Comparison of ENCODE assay signal across 20 mouse cellular contexts in the genomic region with DNA sequence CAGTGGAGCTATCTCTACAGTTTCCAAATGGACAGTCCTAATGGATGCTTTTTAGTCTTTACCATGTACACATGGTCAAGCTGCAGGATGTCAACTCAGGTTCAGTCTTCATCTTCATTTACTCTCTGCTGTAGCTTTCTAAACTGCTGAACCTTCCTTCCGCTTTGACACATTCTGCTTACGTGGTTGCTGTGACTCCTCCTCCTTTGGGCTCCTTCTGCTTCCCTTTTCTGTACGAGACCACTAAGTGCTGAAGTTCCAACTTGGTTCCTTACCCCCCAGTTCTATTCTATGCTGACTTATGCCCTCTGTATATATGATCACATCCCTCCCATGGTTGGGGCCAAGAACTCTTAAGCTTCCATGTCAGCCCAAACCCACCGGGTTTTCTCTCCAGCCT. TPM values are rescaled to one million over a fixed set of nuclear protein-coding genes. Genes with fewer than 3 reads are reported as not detected.
DNase-seq lines count a peak whose midpoint lies in the region; ATAC-seq lines count a peak whose summit lies in the region.
"Had no signal": no experiment of that assay in that cellular context is flagged by ENCODE, and none has a peak within 500 bp of the region (broad histone marks: within the 10 kb centered on the region; RNA-seq: fewer than 3 reads in every experiment).

No protein-coding gene starts in this region.

- H3K4me1 ChIP-seq in neural tube, embryonic 13.5 days (replicated peaks): peaks cover 6% of the 10 kb centered on the region
- 0 out of 2 replicates have a peak, but pooled peaks cover 3% of the 10 kb centered on the region for H3K4me1 ChIP-seq in neural tube, embryonic 15.5 days
- no peaks in the 10 kb centered on the region for H3K4me1 ChIP-seq in kidney, embryonic 14.5 days (ENCODE audit: control insufficient read depth, insufficient read depth, low read length)

- no peak overlapping the region for H3K9ac ChIP-seq in neural tube, embryonic 13.5 days
- H3K9ac ChIP-seq in neural tube, embryonic 15.5 days (replicated peaks): no peak overlapping the region
- H3K9ac ChIP-seq in kidney, embryonic 14.5 days (ENCODE audit: low read depth, low read length): no peak overlapping the region
- H3K9ac ChIP-seq: embryonic facial prominence, embryonic 13.5 days; forebrain, embryonic 15.5 days had no signal

- no peaks in the 10 kb centered on the region for H3K27me3 ChIP-seq in neural tube, embryonic 13.5 days
- no peaks in the 10 kb centered on the region for H3K27me3 ChIP-seq in neural tube, embryonic 15.5 days (replicated peaks)
- no peaks in the 10 kb centered on the region for H3K27me3 ChIP-seq in kidney, embryonic 14.5 days (ENCODE audit: control insufficient read depth, insufficient read depth, low read length)
- H3K27me3 ChIP-seq: embryonic facial prominence, embryonic 13.5 days; forebrain, embryonic 15.5 days had no signal

- no peak for DNase-seq in adrenal gland, adult (ENCODE audit: inconsistent age in 2 of 2, low spot score in 1 of 2)
- DNase-seq in right cerebral cortex, postnatal 4 days: no peak
- DNase-seq: adrenal gland, adult 2 months; cerebellum, postnatal 10 days; gastrocnemius, postnatal 36 days; heart, postnatal 10 days; kidney, adult 18-20 months; kidney, postnatal 14 days; left cerebral cortex, postnatal 4 days; lung, adult 18-20 months; lung, postnatal 14 days; thymus, postnatal 25 days had no signal

- H3K27ac ChIP-seq in neural tube, embryonic 13.5 days (replicated peaks): peak overlapping the region; percentile 49
- H3K27ac ChIP-seq in neural tube, embryonic 15.5 days (replicated peaks): no peak overlapping the region
- no peak overlapping the region for H3K27ac ChIP-seq in kidney, embryonic 14.5 days (ENCODE audit: low read depth, low read length)
- H3K27ac ChIP-seq: embryonic facial prominence, embryonic 13.5 days; forebrain, embryonic 15.5 days had no signal

- no peak for ATAC-seq in neural tube, embryonic 13.5 days (ENCODE audit: low read depth)
- ATAC-seq in neural tube, embryonic 15.5 days (ENCODE audit: low FRiP score): no peak
- peak; percentile 84 to 90 for ATAC-seq in hematopoietic stem cell, adult 5-6 weeks (replicated peaks in 1 of 2; ENCODE audit: insufficient read depth in 1 of 2, low FRiP score in 2 of 2, low TSS enrichment in 1 of 2, low read depth in 1 of 2, poor library complexity in 2 of 2, severe bottlenecking in 2 of 2)
- ATAC-seq in megakaryocyte, adult 5-6 weeks (ENCODE audit: poor library complexity, severe bottlenecking): peak; percentile 89
- no peak for ATAC-seq in kidney, embryonic 14.5 days (ENCODE audit: low FRiP score, low TSS enrichment)
- ATAC-seq: forebrain, embryonic 15.5 days had no signal

- no peak overlapping the region for H3K4me3 ChIP-seq in neural tube, embryonic 13.5 days
- no peak overlapping the region for H3K4me3 ChIP-seq in neural tube, embryonic 15.5 days (replicated peaks)
- H3K4me3 ChIP-seq in kidney, embryonic 14.5 days (ENCODE audit: low read length): no peak overlapping the region
- H3K4me3 ChIP-seq: embryonic facial prominence, embryonic 13.5 days; forebrain, embryonic 15.5 days had no signal

- WGBS in neural tube, embryonic 13.5 days: 91% methylated on average over 4 of the region's 4 CpGs
- 92% methylated on average over 4 of the region's 4 CpGs for WGBS in neural tube, embryonic 15.5 days
- WGBS in kidney, embryonic 14.5 days: 90% methylated on average over 4 of the region's 4 CpGs

- no peaks in the 10 kb centered on the region for H3K9me3 ChIP-seq in neural tube, embryonic 13.5 days
- no peaks in the 10 kb centered on the region for H3K9me3 ChIP-seq in neural tube, embryonic 15.5 days (replicated peaks)
- H3K9me3 ChIP-seq in kidney, embryonic 14.5 days (ENCODE audit: control insufficient read depth, low read length): no peaks in the 10 kb centered on the region
- H3K9me3 ChIP-seq: embryonic facial prominence, embryonic 13.5 days; forebrain, embryonic 15.5 days had no signal

- no peak overlapping the region for H3K4me2 ChIP-seq in neural tube, embryonic 13.5 days
- H3K4me2 ChIP-seq in neural tube, embryonic 15.5 days: no peak overlapping the region
- no peak overlapping the region for H3K4me2 ChIP-seq in kidney, embryonic 14.5 days (replicated peaks; ENCODE audit: low read depth, low read length)
- H3K4me2 ChIP-seq: embryonic facial prominence, embryonic 13.5 days; forebrain, embryonic 15.5 days; heart, embryonic 11.5 days had no signal

- no peaks in the 10 kb centered on the region for H3K36me3 ChIP-seq in neural tube, embryonic 13.5 days
- H3K36me3 ChIP-seq in neural tube, embryonic 15.5 days: 0 out of 2 replicates have a peak, but pooled peaks cover 3% of the 10 kb centered on the region
- no peaks in the 10 kb centered on the region for H3K36me3 ChIP-seq in kidney, embryonic 14.5 days (ENCODE audit: control insufficient read depth, insufficient read depth, low read length)

RNA-seq across cellular contexts. Expression of a gene that starts 51.5 kb away (rescaled TPM):
- polyA plus RNA-seq in neural tube, embryonic 13.5 days (2015; fragmentation: Nextera tagmentation; extraction: Ambion mirVana): 16.1 and 18.4 TPM in 2 replicates
- polyA plus RNA-seq in neural tube, embryonic 15.5 days (2015; fragmentation: Nextera tagmentation; extraction: Ambion mirVana): 22.7 and 23.1 TPM in 2 replicates
- total RNA-seq in hematopoietic stem cell, adult 5-6 weeks (2017): 48.2 and 67.9 TPM in 2 replicates
- total RNA-seq in megakaryocyte, adult 5-6 weeks (2015): 31.3 and 36.2 TPM in 2 replicates
- 19.7 and 21.9 TPM in 2 replicates for total RNA-seq in megakaryocyte, adult 5-6 weeks (2017)
- 16.8 and 19.1 TPM in 2 replicates for polyA plus RNA-seq in kidney, embryonic 14.5 days (2014; fragmentation: Nextera tagmentation; extraction: Ambion mirVana)

Comparison
In these comparisons a context has a peak if more than half of its experiments do, and no peak if none do; other contexts are left out.
1. ATAC-seq: peak in hematopoietic stem cell, adult 5-6 weeks (2 of 2) and megakaryocyte, adult 5-6 weeks (single experiment); none in neural tube, embryonic 13.5 days (single experiment), neural tube, embryonic 15.5 days (single experiment) and kidney, embryonic 14.5 days (single experiment).